Mouse (Mus musculus) G1E (cell line): ENCODE measurements around the gene Tmem151a. TPM values are rescaled to one million over a fixed set of nuclear protein-coding genes. Genes with fewer than 3 reads are reported as not detected.
"Not testable (repeated sequence)": the region's sequence is repeated elsewhere in the genome, so short reads cannot be mapped to it uniquely, and the experiment has no call there.

Source experiments
- ATAC-seq: 2 replicates; pipeline ENCODE4 v1.8.0; 2016; ENCODE audit warnings: mild to moderate bottlenecking; ENCODE audit not compliant: insufficient number of reproducible peaks, poor library complexity, low FRiP score, severe bottlenecking; ENCODE audit errors: extremely low read depth
- DNase-seq: peaks from one replicate; pipeline ENCODE4 v3.0.0; 2012; ENCODE audit warnings: low spot score
- H3K27me3 ChIP-seq: 2 replicates; pipeline ENCODE4 v1.6.1; 2012; ENCODE audit warnings: mild to moderate bottlenecking, low read length, inconsistent platforms; ENCODE audit not compliant: insufficient read depth
- H3K36me3 ChIP-seq: replicated peaks from 2 replicates; pipeline ENCODE3; 2012; ENCODE audit warnings: mild to moderate bottlenecking, inconsistent platforms
- H3K4me1 ChIP-seq: 2 replicates; pipeline ENCODE4 v1.6.1; 2012; ENCODE audit warnings: low read depth, low read length, inconsistent platforms, mixed read lengths; ENCODE audit not compliant: insufficient read depth
- H3K4me3 ChIP-seq: 2 replicates; pipeline ENCODE4 v1.5.1; 2012; ENCODE audit warnings: low read depth, mild to moderate bottlenecking, inconsistent platforms, low read length, moderate library complexity, mixed read lengths
- H3K9me3 ChIP-seq: replicated peaks from 2 replicates; pipeline ENCODE4 v1.6.1; 2012; ENCODE audit warnings: inconsistent platforms
- CTCF ChIP-seq: IDR thresholded peaks from 2 replicates; pipeline ENCODE4 v1.5.1; 2012; ENCODE audit warnings: low read depth, low read length, inconsistent platforms, mixed read lengths
- GATA1 ChIP-seq: IDR thresholded peaks from 2 replicates; pipeline ENCODE4 v1.6.1; 2012; ENCODE audit warnings: borderline replicate concordance, low read length, inconsistent platforms, mixed read lengths
- GATA2 ChIP-seq: IDR thresholded peaks from 2 replicates; pipeline ENCODE4 v1.6.1; 2012; ENCODE audit warnings: low read depth, low read length, inconsistent platforms, borderline replicate concordance
- POLR2AphosphoS5 ChIP-seq: IDR thresholded peaks from 2 replicates; pipeline ENCODE4 v1.6.1; 2012; ENCODE audit warnings: low read depth, low read length, inconsistent platforms; ENCODE audit not compliant: insufficient replicate concordance
- TAL1 ChIP-seq: conservative IDR thresholded peaks from 2 replicates; pipeline ENCODE4 v1.6.1; 2012; ENCODE audit warnings: low read depth, low read length, inconsistent platforms, mixed read lengths
- polyA plus RNA-seq: library from polyadenylated mRNA; stranded (reverse); fragments of >175 nt; gene quantifications from 2 replicates; pipeline ENCODE4 v1.2.3, GENCODE M21; 2012
- total RNA-seq, 2 experiments: library from RNA; stranded (forward) in 1 of 2; stranded (reverse) in 1 of 2; fragments of 200-1000 nt in 1 of 2; fragments of >200 nt in 1 of 2; fragmentation: Nextera tagmentation in 1 of 2; gene quantifications; 2 replicates each; pipeline ENCODE4 v1.2.3; 2014 to 2017

The Tmem151a gene
- total and polyA plus RNA-seq, 3 experiments: 0.16 TPM; not detected in 2

DNA sequence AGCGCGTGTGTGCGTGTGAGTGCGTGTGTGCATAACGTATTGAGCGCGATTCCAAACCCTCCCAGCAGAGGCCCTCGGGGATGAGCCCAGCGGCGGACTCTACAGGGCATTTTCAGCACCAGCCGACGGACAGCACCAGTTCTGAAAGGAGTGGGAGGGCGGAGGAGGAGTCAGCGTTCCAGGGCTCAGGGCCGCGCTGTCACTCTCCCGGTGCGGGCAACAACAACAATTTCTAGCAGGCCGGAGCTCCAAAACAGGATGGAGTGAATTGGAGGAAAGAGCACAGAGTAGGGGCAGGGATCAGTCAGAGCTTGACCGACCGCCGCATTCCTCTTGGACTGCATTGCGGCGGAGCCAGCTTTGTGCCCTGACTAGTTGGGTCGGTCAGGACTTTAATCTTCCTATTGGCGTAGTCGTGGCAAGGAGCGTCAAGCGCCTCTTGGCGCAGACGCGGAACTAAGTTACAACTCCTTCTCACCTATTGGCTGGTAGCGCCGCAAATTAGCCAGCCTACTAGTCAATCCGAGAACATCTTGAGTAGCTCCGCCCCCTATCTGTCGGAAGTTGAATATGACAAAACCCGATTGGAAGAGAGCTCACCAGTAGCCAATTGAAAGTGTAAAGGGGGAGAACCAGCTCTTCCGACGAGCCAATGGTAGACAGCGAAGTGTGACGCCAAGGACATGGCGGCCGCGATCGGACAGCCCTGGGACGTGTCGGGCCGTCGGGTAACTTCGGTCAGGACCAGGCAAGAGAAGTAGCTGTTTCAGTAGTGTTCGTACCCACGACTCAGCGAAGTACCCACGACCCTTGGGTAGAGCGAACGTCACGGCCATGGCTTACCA is 2.8 kb upstream of the Tmem151a start, which contains the start of gene Yif1a:
Gene Yif1a (plus strand): TSS at position 655 of the 845 bp plus-strand sequence.
- peak; percentile 98 for DNase-seq

DNA sequence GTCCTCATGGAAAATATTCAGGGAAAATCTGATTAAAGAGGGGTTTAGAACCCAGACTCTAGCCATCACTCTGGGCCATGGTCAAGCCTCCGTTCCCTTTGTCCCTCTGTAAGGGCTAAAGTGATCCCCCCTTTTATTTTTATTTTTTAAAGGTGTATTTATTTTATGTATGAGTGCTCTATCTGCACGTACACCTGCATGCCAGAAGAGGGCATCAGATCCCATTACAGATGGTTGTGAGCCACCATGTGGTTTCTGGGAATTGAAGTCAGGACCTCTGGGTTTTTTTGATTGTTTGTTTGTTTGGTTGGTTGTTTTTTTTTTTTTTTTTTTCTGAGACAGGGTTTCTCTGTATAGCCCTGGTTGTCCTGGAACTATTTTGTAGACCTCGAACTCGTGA is 1.2 kb upstream of the Tmem151a start:
- H3K27me3 ChIP-seq: peaks cover 27% of the 10 kb centered on the region
- not testable (repeated sequence) for H3K4me3 ChIP-seq, H3K9me3 ChIP-seq, ATAC-seq, DNase-seq
- peaks cover 34% of the 10 kb centered on the region for H3K4me1 ChIP-seq
- H3K36me3 ChIP-seq: peaks cover 24% of the 10 kb centered on the region

More for the DNA sequence above, 2.8 kb upstream of the Tmem151a start, which contains the start of gene Yif1a:
- H3K9me3 ChIP-seq: no peaks in the 10 kb centered on the region
- peaks cover 15% of the 10 kb centered on the region for H3K27me3 ChIP-seq
- H3K36me3 ChIP-seq: peaks cover 39% of the 10 kb centered on the region
- H3K4me1 ChIP-seq: peaks cover 28% of the 10 kb centered on the region
- TF ChIP-seq CTCF (0 out of 2 replicates have a peak, but pooled peaks have one; percentile 14), TAL1 (no peak)
- H3K4me3 ChIP-seq: peak within 1 kb of the TSS; percentile 98
- peak; percentile 90 for ATAC-seq

DNA sequence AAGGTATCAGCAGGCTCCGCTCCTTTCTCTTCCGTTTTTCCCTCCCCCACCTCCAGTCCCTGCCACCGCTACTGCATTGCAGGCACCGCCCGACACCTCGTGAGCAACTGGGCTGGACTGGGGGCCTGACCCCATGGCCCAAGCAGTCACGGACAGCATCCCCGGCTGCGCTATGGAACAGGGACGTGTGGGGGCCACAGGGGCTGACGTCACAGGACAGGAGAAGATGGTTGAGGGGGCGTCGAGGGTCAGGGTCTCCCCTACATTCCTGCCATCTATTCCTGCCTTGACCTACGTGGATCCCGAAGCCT is 542 bp downstream of the Tmem151a start:
- H3K27me3 ChIP-seq: peaks cover 31% of the 10 kb centered on the region
- no peaks in the 10 kb centered on the region for H3K9me3 ChIP-seq
- ATAC-seq (no peak), DNase-seq (no peak)
- 0 out of 2 replicates have a peak overlapping the region, but pooled peaks have one; percentile 18 for H3K4me3 ChIP-seq
- H3K36me3 ChIP-seq: peaks cover 7% of the 10 kb centered on the region
- H3K4me1 ChIP-seq: peaks cover 34% of the 10 kb centered on the region
- TF ChIP-seq CTCF (no peak), POLR2AphosphoS5 (no peak), GATA2 (no peak), GATA1 (no peak), TAL1 (no peak)

DNA sequence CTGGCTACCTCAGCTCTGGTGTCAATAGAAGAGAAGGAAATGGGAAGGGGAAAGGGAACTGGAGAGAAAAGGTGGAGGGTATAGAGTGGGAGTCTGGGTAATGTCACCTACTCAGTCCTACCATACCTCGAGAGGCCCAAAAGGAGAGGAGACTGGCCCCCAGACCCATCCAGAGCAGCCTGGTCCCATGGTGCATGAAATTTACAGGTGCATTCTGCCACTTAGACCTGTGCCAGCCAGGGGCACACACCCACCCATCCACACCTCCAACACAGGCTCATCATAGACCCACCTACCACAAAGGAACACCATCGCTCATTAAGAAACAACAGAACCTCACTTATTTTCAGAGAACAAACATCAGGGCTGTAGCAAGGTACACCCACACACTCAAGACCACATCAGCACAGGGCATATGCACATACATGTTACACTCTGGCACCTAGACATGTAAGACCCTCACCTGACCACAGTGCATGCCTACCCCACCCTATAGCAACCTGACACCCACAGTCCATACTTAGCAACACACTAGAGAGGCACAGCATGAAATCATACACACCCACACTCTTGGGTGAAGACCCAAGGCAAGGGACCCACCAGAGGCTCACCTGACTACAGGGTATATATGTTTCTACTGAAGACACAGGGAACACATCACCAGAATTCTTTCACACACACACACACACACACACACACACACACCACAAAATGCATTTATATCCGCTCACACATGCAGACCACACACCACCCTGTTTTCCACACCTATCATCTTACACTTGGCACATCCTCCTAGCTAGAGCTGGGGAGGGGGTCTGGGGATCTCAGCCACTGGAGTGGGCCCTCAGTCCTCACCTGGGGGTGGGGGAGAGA is 1.1 kb downstream of the Tmem151a start:
- ATAC-seq (no peak), DNase-seq (no peak)
- H3K4me3 ChIP-seq: no peak overlapping the region
- H3K4me1 ChIP-seq: peaks cover 28% of the 10 kb centered on the region
- H3K36me3 ChIP-seq: peaks cover under 1% of the 10 kb centered on the region
- TF ChIP-seq GATA2 (no peak), CTCF (no peak), GATA1 (no peak), POLR2AphosphoS5 (no peak), TAL1 (no peak)
- H3K27me3 ChIP-seq: peaks cover 31% of the 10 kb centered on the region
- no peaks in the 10 kb centered on the region for H3K9me3 ChIP-seq

DNA sequence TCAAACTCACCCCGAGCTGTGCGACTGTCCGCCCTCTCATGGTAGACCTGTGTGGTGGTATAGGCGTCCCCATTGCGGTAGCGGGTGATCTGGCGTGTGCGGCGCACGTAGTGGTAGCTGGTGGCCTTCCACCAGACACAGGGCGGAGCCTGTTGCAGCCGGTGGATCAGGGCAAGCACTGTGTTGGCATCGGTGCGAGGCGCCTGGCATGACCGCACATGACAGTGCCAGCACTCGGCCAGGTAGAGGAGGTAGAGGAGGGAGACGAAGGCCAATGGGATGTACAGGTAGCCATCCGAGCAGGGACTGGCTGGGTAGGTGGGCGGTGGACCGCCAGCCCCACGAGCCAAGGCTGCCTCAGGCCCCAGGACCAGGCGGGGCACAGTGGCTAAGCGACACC is 2.7 kb downstream of the Tmem151a start:
- ATAC-seq: no peak
- peaks cover 15% of the 10 kb centered on the region for H3K4me1 ChIP-seq
- H3K27me3 ChIP-seq: peaks cover 31% of the 10 kb centered on the region
- DNase-seq: no peak
- TF ChIP-seq CTCF: no peak
- TF ChIP-seq GATA2: no peak
- no peak for TF ChIP-seq POLR2AphosphoS5
- no peak for TF ChIP-seq TAL1
- TF ChIP-seq GATA1: no peak
- no peak overlapping the region for H3K4me3 ChIP-seq
- H3K36me3 ChIP-seq: no peaks in the 10 kb centered on the region
- no peaks in the 10 kb centered on the region for H3K9me3 ChIP-seq

DNA sequence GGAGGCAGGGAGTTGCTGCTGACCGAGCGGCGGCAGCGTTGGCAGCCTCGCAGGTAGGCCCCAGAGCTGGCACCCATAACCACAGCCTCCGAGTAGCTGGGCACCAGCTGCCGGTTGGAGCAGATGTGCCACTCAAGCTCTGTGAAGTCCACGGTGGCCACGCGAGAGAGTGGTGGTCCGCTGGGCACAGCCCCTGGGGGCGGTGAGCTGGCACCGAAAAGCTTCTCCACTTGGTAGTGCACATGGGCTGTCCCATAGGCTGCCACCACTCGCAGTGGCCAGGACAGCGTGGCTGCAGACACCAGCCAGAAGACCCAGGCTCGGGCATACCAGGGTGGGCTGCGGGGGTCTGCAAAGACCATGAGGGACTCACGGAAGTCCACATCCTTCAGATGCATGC is 3.3 kb downstream of the Tmem151a start:
- no peak for TF ChIP-seq GATA2
- no peak for TF ChIP-seq CTCF
- TF ChIP-seq TAL1: no peak
- no peak for TF ChIP-seq GATA1
- no peak for TF ChIP-seq POLR2AphosphoS5
- H3K4me3 ChIP-seq: 0 out of 2 replicates have a peak overlapping the region, but pooled peaks have one; percentile 9
- peaks cover 10% of the 10 kb centered on the region for H3K4me1 ChIP-seq
- H3K27me3 ChIP-seq: peaks cover 31% of the 10 kb centered on the region
- DNase-seq (no peak), ATAC-seq (no peak)
- H3K36me3 ChIP-seq: no peaks in the 10 kb centered on the region
- no peaks in the 10 kb centered on the region for H3K9me3 ChIP-seq

DNA sequence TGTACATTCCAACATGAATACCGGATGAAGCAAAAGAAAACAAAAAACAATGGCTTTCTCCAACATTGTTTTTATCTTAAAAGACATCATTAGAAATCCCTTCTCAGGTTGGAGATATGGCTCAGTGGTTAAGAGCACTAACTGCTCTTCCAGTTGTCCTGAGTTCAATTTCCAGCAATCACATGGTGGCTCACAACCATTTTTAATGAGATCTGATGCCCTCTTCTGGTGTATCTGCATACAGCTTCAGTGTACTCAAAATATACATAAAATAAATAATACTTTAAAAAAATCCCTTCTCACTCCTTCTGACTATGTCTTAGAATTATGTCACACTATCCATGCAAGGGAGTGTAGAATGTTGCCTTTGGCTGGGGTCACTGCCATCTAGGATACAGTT is 6.1 kb downstream of the Tmem151a start:
- no peak for TF ChIP-seq POLR2AphosphoS5
- TF ChIP-seq TAL1: no peak
- TF ChIP-seq GATA2: no peak
- TF ChIP-seq GATA1: no peak
- TF ChIP-seq CTCF: no peak
- no peak for DNase-seq
- Histone ChIP-seq H3K36me3 (no peaks in the 10 kb centered on the region), H3K9me3 (no peaks in the 10 kb centered on the region), H3K27me3 (peaks cover 32% of the 10 kb centered on the region), H3K4me1 (peaks cover 6% of the 10 kb centered on the region; the same call in 1 of the 2 replicates), H3K4me3 (no peak overlapping the region)
- ATAC-seq: no peak
